Mouse (Mus musculus) ovary, adult 18-20 months (tissue): ENCODE measurements at regions not wholly inside any gene's neighbourhood (a gene's known extent, or its start where the extent isn't known, plus 50 kb on each side); places are given as distances from the start of the nearest gene placed in this dataset.
"Not testable (repeated sequence)": the region's sequence is repeated elsewhere in the genome, so short reads cannot be mapped to it uniquely, and the experiment has no call there.

ENCODE experiments used
- DNase-seq: peaks from one replicate; pipeline ENCODE4 v3.0.0; 2022; ENCODE audit warnings: low spot score, mixed read lengths

DNA sequence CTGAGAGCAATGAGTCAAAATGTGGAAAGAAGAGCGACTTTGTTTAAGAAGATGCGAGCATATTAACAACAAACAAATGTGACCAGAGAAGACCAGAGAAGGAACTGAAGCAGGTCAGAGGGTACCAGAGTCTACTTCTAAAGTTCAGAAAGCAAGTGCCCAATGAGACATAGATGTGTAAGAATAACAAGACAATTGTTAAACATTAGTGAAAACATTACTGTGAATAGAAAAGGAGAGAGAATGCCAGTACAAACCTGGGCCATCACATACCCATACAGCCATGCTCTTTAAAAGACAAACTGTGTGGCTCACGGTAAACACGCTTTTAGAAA is 214.8 kb upstream of the Tbl1xr1 start:
- no peak for DNase-seq

DNA sequence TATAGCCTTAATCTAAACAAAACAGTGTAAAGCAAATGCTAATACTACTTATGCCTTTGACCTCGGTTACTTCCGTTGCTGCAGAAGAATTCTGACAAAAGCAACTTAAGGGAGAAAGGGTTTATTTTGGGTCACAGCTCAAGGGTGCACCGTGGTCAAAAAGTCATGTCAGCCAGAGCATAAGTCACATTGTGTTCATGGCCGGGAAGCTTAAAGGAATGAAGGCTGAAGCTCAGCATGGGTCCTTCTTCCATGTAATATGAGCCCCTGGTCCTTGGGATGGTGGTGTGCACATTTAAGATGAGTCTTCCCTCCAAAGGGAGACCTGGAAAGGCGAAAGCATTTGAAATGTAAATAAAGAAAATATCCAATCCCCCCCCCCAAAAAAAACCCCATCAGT is 212.1 kb upstream of the Tbl1xr1 start:
- DNase-seq, result no peak

DNA sequence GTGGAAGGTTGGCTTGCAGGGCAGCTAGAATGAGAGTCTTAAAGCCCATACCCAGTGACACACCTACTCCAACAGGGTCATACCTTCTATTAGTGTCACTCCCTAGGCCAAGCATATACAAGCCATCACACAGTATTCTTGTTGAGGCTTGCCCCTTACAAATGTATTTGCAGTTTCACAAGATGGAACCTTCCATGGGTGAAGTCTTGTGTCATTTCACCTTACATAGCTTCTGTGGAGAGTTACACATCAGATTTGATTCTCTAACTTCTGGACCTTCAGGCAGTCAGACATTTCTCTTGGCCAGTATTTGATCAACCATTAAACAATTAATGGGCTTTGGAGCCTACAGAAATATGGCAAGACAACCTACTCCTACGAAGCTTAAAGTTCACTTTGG is 210.6 kb upstream of the Tbl1xr1 start:
- no peak for DNase-seq

DNA sequence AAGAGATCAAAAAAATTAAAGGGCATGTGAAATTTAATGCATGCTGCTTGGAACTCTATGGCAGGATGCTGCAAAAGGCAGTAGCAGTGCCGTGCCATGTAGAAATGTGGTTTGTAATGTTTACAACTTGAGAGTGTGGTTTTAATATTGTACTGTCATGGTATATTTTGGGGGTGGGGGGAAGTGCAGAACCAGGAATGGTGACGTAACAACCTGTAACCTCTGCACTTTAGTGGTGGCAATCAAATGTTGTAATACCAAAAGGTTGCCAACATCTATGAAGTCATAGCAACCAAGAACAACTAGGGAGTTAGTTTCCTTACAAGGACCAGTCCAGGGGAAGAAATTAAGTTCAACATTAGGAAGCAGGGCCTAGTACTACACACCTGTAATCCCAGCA is 198.1 kb upstream of the Tbl1xr1 start:
- no peak for DNase-seq

DNA sequence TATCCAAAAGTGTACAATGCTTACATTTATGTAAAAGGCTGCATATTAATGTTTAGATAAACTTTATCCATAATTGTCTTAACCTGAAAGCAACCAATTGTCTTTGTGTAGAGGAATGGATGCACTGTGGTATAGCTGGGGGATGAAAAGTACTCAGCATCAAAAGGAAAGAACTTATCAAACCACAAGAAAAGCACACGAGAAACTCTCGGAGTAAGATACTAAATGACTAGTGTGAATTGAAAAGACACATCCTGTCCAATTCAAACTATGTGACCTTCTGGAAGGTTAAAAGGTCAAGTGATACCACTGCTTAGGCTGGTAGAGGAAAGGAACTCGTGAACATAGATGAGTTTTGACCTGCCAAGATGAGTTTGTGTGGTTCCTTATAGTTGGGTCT is 192.2 kb upstream of the Tbl1xr1 start:
- no peak for DNase-seq

DNA sequence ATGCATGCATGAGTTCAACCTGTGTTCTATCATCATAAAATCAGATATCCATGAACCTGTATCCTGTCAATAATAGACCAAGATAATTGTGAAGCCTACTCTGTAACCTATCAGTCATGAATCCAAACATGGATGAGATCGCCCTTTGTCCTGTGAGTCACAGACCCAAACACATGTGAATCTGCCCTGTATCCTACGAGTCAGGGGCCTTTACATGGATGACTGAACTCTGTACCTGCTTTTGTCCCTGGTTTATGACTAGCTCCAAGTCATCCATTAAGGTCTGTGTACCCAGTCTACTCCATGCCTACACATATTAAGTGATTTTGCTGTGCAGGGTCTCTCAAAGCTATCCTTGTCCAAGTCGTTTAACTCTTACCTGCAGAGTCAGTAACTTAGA is 187.7 kb upstream of the Tbl1xr1 start:
- DNase-seq, result no peak

DNA sequence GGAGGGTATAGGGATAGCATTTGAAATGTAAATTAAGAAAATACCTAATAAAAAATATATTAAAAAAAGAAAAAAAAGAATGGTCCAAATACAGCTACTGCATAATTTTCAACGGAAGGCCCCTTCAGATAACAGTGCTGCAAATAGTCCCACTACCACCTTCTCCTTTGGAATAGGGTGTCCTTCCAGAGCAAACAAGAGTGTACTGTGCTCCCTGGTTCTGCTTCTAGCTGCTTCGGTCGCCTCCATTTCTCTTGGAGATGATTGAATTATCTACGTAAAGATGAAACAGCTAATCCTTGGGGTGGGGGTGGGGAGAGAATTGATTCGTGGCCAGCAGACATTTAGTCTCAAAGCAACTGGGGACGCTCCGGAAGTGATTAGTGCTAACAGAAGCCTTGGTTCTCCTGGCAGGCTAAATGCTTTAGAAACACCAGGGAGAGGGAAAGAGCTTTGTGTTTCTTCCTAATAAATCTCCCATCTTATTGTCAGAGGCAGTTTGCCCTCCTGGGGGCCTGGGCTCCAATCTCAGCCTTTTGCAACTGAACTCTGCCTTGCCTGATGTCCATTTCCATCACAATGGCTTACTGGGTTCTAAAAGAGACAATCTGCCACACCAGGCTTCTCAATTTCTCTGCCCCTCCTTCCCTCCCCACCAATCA is 184.5 kb upstream of the Tbl1xr1 start:
- no peak for DNase-seq

DNA sequence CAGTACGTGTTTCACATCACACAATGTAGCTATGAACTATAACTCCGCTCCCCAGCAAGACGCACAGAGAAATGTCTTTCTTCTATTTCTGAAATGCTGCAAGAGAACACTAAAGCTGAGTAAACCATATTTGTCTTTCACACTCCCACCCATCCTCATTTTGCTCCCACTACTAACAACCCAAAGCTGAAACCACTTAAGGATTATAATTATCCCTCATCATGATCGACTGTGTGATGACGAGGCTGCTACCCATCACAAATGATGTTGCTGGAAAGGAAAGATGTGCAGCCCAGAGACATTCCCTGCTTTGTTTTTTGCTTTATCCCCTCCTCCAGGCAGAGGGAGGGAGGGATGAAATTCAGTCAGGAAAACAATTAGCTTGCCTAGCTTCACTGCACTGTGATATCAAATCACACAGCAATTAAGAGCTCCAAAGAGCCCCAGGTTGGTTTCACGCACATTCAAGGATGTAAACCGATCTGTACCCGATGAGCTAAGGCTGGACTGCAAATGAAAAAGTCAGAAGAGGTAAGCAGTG is 183.5 kb upstream of the Tbl1xr1 start:
- DNase-seq, result no peak

DNA sequence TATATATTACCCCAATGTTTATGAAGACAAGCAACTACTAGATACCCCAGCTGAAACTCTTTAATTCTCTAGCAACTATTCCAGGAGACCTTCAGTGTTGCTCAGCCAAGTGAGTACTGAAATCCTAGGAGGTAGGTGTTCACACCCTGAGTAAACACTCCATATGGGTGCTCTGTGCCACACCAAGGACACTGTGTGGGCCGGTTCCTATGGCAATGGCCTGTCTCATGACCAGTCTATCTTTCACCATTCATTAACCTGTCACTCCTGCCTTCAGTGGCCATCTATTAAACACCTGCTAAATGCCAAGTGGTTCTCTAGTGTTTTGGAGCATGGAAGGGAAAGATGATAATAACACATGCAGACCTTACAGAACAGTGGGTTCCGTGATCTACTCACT is 180.9 kb upstream of the Tbl1xr1 start:
- no peak for DNase-seq

DNA sequence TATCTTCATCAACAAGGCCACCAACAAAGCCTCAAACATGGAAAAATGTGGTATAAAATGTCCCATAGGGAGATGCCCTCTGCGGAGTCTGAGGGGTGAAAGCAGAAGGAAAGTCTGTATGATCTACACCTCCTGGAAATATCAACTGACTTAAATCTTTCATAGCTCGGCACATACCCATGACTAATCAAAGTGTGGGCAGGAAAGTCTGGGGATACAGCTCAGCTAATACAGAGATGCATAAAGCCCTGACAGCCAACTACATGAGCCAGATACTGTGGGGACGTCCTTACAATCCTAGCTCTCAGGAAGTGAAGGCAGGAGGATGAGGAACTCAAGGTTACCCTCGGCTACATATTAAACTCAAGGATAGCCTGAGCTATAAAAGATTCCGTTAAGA is 178.2 kb upstream of the Tbl1xr1 start:
- DNase-seq, result no peak

DNA sequence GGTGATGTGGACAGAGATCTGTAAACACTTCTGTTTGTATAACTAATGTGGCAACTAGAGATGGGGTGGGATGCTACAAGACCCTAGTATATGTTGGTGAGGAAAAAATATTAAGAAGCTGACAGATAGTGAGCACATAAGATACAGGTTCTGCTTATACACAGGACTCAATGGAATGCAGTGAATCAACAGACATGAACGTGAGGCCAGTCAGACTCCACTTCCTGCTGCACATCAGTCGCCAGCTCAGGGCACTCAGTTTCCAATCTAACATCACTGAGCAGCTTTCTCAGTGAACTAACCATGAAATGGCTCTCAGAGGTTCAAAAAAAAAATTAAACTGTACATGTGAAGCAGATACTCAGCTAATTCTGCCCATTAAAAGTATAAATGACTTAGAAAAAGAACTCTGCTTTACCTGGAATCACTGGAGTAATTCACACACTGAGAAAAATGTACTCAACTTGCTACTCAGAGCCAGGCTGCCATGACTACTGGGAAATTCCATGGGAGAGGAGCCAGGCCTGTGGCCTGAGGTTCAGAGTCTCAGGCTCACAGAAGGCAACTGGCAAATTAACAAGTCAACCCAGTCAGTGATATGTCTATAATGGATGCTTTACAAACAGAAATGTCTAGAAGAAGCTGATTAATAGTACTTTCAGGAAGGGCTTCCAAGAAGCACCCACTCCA is 170.9 kb upstream of the Tbl1xr1 start:
- no peak for DNase-seq

DNA sequence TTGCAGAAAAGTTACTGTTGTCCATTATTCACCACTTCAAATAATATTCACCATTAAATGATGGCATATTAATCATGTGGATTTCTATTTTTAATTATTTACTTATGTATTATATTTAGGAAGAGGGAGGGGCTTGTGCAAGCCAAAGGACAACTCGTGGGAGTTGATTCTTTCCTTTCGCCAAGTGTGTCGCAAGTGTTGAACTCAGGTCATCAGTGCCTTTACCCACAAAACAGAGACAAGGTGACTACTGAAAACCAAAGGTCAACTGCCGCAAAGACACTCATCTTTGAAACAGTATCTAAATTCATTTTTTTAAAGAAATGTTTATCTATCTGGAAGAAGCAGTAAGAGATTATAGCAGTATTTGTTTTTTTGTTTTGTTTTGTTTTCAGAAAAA is 167.6 kb upstream of the Tbl1xr1 start:
- no peak for DNase-seq

DNA sequence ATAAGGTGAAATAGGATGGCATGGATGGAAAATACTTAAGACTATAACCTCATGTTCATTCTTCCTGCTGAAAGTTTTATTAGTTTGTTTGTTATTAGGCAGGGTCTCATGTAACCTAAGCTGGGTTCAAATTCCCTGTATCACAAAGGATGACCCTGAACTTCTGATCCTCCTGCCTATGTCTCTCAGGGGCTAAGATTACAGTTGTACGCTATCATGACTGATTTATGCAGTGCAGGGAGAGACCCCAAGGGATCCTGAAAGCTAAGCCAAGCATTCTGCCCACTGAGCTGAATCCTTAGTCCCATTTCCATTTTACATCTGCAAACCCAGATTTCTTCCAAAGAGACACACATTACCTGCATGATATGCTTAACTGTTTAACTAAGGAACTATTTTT is 166.4 kb upstream of the Tbl1xr1 start:
- DNase-seq, result no peak

DNA sequence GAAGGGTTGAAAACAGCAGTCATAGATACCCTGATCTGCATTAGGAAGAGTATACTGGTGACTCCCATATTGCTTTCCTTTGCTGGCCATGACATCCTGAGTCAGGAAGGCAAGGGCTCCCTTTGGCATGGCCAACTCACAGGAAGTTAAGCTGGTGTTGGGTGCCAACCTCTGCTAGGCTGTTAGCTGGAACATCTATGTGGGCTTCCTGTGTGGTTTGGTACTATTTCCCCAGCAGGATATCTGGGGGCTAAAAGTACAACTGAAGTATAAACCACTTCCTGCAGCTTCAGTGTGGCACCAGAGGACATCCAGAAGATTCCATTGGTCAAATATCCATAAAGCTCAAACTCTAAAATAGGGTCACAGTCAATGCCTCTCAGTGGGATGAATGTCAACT is 165.4 kb upstream of the Tbl1xr1 start:
- DNase-seq, result no peak

DNA sequence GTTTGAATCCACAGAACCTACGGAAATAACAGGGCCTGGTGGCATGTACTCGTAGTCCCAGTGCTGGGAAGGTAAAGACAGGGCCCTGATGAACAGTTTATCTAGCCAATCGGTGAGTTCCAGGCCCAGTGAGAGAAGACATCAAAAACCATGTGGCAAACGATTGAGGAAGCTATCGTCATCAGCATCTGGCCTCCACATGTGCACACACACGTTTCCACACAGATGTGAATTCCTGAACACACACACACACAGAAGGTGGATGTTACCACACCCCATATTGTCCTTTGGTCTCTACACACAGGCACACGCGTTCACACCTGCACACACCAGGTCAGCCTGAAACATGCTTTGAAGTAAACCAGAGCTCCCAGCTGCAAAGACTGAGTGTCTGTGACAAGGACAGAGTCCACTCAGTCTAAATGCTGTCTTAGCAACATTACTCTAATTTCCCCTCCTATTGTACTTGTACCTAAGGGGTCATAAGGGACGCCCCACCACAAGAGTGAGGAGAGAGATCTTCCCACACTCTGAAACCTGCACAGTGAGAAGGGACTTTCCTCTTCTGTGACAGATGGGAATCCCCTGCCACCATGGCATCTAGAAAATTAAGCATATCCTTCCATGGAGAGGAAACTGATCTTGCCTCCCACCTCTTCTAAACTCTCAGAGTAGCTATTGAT is 159.1 kb upstream of the Tbl1xr1 start:
- no peak for DNase-seq

DNA sequence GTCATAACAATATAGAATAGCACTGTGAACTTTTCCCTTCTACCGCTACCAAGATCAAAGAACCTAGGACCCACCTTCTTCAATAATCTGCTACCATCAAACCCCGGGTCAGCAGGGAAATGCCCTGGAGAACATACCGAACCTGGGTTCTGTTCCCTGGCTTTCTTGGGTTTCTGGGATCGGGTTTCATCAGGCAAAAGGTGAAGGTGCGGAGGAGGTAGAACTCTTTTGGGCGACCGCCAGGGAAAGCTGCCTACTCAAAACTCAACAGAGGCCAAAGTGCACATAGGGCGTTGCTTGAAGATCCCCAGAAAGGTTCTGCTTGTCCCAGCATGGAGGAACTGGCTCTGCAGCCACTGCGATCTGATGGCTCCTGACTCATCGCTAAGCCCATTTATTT is 158.0 kb upstream of the Tbl1xr1 start:
- DNase-seq, result no peak

DNA sequence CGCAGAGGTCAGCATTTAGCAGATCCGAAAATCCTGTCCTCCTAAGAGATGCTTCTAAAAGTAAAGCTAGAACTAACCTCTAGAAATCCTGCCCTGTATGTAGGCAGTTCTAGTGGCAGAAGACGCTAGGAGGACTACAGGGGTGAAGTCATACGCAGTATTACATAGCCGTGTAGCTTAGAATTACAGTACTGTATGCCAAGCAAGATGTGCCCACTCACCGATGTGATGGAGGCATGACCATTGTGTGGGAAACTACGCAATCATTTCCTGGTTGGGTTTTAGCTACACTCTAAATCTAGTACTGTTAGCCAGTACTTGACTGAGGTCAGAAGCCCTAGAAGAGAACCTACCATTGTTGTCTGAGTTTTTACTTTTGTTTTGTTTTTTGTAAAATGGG is 156.5 kb upstream of the Tbl1xr1 start:
- DNase-seq, result no peak

DNA sequence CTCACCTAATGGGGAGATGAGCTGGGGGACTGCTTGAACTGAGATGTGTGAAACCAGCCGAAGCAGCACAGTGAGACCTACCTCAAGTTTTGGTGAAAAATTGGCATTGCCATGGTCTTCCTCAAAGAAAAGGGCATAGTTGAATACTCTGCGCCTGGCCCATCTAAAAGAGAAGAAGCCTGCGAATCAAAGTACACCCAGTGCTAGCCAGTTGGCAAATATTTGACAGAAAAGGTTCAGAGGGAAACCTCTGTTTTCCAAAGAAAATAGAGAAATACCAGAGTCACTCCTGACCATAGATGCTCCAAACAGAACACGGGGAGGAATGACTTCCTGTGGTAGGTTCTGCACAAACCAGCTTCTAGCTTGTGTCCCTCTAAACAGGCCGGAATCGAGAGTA is 144.5 kb upstream of the Tbl1xr1 start:
- no peak for DNase-seq

DNA sequence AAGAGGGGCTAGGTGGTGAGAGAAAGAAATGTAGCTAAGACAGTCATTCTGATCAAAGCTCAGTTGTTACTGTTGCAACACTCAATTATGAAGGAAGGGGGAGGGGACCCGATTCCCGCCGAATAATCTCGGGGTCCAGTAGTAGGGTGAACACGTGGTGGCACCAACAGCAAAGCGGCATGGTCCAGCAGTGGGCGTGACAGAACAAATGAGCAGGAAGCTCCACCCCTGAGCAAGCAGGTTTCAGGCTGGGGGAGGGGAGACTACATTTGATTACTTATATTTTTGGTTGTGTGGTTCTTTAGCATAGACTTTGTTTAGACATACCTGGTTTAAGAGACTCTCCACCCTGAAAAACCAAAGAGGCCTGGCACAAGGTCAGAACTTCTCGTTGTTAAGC is 143.8 kb upstream of the Tbl1xr1 start:
- not testable (repeated sequence) for DNase-seq

DNA sequence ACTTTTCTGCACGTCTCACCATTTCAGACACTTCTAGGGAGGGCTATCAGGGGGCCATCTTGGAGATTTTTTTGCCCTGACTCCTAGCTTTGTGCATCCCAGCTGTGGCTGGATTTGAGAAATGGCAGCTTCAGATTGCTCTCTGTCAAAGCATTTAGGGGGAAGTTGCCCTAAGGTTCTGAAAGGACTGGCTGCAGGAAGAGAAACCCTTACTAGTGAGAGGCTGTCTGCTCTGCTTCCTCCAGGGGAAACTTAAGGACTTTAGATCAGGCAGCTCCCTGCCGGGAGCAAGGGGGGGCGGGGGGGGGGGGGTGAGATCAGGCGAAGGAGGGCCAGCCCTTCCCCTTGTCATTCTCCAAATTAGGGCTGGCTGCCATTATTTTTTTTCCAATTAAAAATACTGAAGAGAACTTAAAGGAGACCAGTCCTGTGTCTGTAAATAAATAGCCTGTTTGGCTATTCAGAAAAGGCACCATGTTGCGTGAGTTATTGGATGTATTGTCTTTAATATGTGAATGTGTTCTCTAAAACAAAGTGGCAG is 141.7 kb upstream of the Tbl1xr1 start:
- DNase-seq, result no peak

DNA sequence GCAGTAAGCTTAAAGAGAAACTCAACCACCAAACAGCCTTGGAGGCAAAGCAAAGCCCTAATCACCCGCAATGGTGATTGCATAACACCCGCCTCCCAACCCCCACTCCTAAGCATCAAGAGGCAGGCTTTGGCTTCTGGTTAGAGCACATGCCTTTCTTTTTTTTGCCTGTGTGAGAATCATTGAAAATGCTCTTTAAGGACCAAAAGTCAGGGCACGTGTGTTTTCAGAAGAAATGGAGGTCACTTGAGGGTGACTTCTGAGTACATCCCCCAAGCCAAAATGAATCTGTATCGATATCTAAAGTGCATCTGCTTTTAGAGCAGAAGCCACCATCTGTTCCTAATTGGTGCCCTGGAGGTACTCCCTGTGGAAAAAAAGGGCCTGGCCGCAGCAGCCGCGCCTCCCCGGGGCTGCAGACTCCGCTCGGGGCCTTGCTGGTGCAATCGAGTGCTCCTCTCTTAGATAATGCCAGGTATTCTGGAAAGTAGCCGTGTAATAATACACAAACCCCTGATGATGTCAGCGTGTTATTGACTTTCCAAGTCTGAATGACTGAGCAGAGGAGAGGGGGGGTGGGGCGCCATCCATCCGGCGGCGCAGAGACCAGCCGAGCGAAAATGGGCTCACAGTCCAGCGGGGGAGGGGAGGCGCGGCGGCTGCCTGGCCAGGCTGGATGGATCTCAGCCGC is 140.7 kb upstream of the Tbl1xr1 start:
- DNase-seq, result peak; percentile 84

DNA sequence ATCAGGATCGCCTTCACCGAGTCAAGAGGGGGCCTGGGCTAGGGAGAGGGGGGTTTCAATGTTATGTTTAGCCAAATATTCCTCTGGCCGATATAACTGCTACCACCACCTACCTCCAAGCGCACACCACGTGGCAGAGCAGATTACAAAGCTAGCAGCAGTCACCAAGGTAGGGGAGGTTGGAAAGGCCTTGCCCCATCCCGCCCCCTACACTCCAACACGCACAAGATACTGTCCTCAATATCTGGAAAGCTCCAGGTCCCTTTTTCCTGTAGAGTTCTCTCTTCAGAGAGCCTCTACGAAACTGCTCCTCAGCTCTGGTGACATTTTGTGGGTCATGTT is 140.2 kb upstream of the Tbl1xr1 start:
- DNase-seq, result no peak

DNA sequence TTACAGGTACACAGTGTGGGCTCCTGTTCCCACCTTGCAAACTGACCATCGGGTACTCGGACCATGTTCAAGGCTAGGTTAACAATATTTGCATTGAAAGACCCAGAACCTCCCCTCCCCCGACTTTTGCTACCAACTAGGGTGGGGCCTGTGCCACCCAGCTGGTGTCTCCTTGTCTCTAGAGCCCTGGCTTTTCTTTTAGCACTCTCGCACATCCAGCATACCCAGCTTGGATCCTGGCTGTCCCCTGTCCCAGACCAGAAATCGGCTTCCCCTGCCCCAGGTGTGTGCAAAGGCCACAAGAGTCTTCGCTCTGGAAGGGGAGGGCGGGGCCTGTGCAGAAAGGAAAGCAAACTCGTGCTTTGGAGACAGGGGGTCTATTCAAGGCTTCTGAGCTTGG is 139.8 kb upstream of the Tbl1xr1 start:
- DNase-seq, result no peak
